Mouse (Mus musculus): ENCODE measurements around the gene Cd274.

DNA sequence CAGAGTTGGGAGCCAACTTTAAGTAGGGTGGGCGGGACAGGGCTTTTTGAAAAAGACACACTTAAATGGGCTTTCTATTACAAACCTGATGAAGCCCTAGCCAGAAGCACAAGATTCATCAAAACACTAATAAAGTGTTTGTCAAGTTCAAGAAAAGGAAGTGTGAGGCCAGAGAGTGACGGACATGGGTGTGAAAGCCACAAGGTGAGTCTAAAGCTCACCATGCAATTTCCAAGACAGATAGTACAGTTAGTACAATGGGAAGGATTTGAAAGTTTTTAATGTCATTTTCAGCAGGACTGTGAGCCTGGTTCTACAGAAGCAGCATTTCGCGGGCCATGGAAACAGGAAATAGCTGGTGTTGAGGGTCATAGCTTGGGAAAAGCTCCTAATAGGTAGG is 32.5 kb downstream of the Cd274 start:
- TF ChIP-seq CTCF (IDR thresholded peaks at IDR 0.05; ENCODE audit: low read depth): no peak
- no peak for TF ChIP-seq EP300 (IDR thresholded peaks at IDR 0.05; ENCODE audit: low read depth)

Data from liver, postnatal 0 days (tissue).